ENCODE assay signal across 9 mouse cellular contexts in the genomic region with DNA sequence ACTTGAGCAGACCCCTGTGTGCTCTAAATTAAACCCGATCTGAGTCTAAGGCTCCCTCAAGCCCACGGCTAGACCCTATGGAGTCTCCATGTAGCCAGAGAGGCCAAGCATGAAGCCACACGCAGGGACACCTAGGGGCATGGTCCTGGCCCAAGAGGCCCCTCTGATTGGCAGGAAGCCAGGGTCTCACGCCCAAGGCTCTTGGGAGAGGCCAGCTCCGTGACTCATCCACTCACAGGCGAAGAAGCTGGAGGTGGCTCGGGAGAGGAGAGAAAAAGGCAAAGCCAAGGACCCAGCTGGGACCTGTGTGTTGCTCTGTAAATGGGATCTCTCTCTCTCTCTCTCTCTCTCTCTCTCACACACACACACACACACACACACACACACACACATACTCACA. TPM values are rescaled to one million over a fixed set of nuclear protein-coding genes. Genes with fewer than 3 reads are reported as not detected.
DNase-seq lines count a peak whose midpoint lies in the region; ATAC-seq lines count a peak whose summit lies in the region.
"Had no signal": no experiment of that assay in that cellular context is flagged by ENCODE, and none has a peak within 500 bp of the region (broad histone marks: within the 10 kb centered on the region; RNA-seq: fewer than 3 reads in every experiment).

No protein-coding gene starts in this region.

- no peak overlapping the region for H3K4me3 ChIP-seq in heart, embryonic 15.5 days

- 25% methylated on average over 7 of the region's 7 CpGs for WGBS in heart, embryonic 15.5 days

- peak overlapping the region; percentile 83 for H3K27ac ChIP-seq in heart, embryonic 15.5 days

- DNase-seq in kidney, postnatal 10 days: peak; percentile 62
- DNase-seq in kidney, postnatal 25 days: no peak
- DNase-seq in adrenal gland, postnatal 25 days: peak; percentile 80
- DNase-seq in lung, postnatal 14 days: peak; percentile 72
- no peak for DNase-seq in yolk sac, embryonic 10.5 days (ENCODE audit: low spot score)
- DNase-seq in thymus, postnatal 10 days (ENCODE audit: low spot score in 2 of 2): no peak
- DNase-seq in gastrocnemius, postnatal 36 days: no peak

- H3K9me3 ChIP-seq in heart, embryonic 15.5 days (replicated peaks): no peaks in the 10 kb centered on the region

- peaks cover 93% of the 10 kb centered on the region for H3K4me1 ChIP-seq in heart, embryonic 15.5 days (replicated peaks)

- peak; percentile 45; the same call in 1 of the 2 replicates for ATAC-seq in heart, embryonic 15.5 days (replicated peaks; ENCODE audit: insufficient number of reproducible peaks, insufficient read depth, low FRiP score, low read depth)

- H3K4me2 ChIP-seq in heart, embryonic 15.5 days: peak overlapping the region; percentile 29; the same call in 1 of the 2 replicates

- no peaks in the 10 kb centered on the region for H3K36me3 ChIP-seq in heart, embryonic 15.5 days
- H3K36me3 ChIP-seq: G1E had no signal

- intact Hi-C loops in gastrocnemius, postnatal 36 days (cut with DNase I): no loop called here

- no peaks in the 10 kb centered on the region for H3K27me3 ChIP-seq in heart, embryonic 15.5 days

- H3K9ac ChIP-seq in heart, embryonic 15.5 days: 0 out of 2 replicates have a peak overlapping the region, but pooled peaks have one; percentile 9

RNA-seq across cellular contexts. Expression of gene Ncor2, which starts 44.6 kb away (rescaled TPM):
- 316 and 358 TPM in 2 replicates for total RNA-seq in adrenal gland, postnatal 25 days (2021)
- polyA plus RNA-seq in heart, embryonic 15.5 days (2015; fragmentation: Nextera tagmentation; extraction: Ambion mirVana): 14.9 and 22.2 TPM in 2 replicates
- 100 to 1,000 TPM; 102 to 112 TPM for total RNA-seq in gastrocnemius, postnatal 36 days (2021)
- total RNA-seq: G1E had no signal

Comparison
In these comparisons a context has a peak if more than half of its experiments do, and no peak if none do; other contexts are left out.
1. DNase-seq: peak in kidney, postnatal 10 days (single experiment), adrenal gland, postnatal 25 days (single experiment) and lung, postnatal 14 days (single experiment); none in kidney, postnatal 25 days (0 of 2), yolk sac, embryonic 10.5 days (single experiment), thymus, postnatal 10 days (0 of 2) and gastrocnemius, postnatal 36 days (0 of 2).